Mouse (Mus musculus): ENCODE results near the gene Setx.
"Not testable (repeated sequence)": the region's sequence is repeated elsewhere in the genome, so short reads cannot be mapped to it uniquely, and the experiment has no call there.

Gene Setx

GRCm38 (mm10) chr2:29123907-29124569, at the start of gene Setx:
Setx (plus strand) TSS chr2:29124181.
- no peak for DNase-seq (ENCODE audit: low spot score)

GRCm38 (mm10) chr2:29074676-29075075, 49.3 kb upstream of the Setx start:
- no peak for DNase-seq (ENCODE audit: low spot score)

- no peak for DNase-seq (ENCODE audit: low spot score)
These were observed 48.5 kb upstream of the Setx start for GRCm38 (mm10) chr2:29075331-29076070.

- DNase-seq (ENCODE audit: low spot score): no peak
These were observed 47.8 kb upstream of the Setx start for GRCm38 (mm10) chr2:29076226-29076625.

GRCm38 (mm10) chr2:29081965-29082364, 42.0 kb upstream of the Setx start:
- DNase-seq (ENCODE audit: low spot score): no peak

- DNase-seq (ENCODE audit: low spot score): no peak
These were observed 38.0 kb upstream of the Setx start for GRCm38 (mm10) chr2:29086026-29086425.

GRCm38 (mm10) chr2:29089276-29089675, 34.7 kb upstream of the Setx start:
- not testable (repeated sequence) for DNase-seq (ENCODE audit: low spot score)

GRCm38 (mm10) chr2:29095674-29096073, 28.3 kb upstream of the Setx start:
- DNase-seq (ENCODE audit: low spot score): no peak

- no peak for DNase-seq (ENCODE audit: low spot score)
These were observed 27.2 kb upstream of the Setx start for GRCm38 (mm10) chr2:29096751-29097150.

- no peak for DNase-seq (ENCODE audit: low spot score)
These were observed 26.5 kb upstream of the Setx start for GRCm38 (mm10) chr2:29097465-29097864.

GRCm38 (mm10) chr2:29097955-29098354, 26.0 kb upstream of the Setx start:
- not testable (repeated sequence) for DNase-seq (ENCODE audit: low spot score)

GRCm38 (mm10) chr2:29098786-29099185, 25.2 kb upstream of the Setx start:
- DNase-seq (ENCODE audit: low spot score): no peak

- DNase-seq (ENCODE audit: low spot score): no peak
These were observed 24.3 kb upstream of the Setx start for GRCm38 (mm10) chr2:29099646-29100045.

GRCm38 (mm10) chr2:29100822-29101534, 23.0 kb upstream of the Setx start:
- no peak for DNase-seq (ENCODE audit: low spot score)

GRCm38 (mm10) chr2:29102416-29103377, 21.3 kb upstream of the Setx start:
- not testable (repeated sequence) for DNase-seq (ENCODE audit: low spot score)

- no peak for DNase-seq (ENCODE audit: low spot score)
These were observed 3.0 kb upstream of the Setx start for GRCm38 (mm10) chr2:29120969-29121368.

- DNase-seq (ENCODE audit: low spot score): no peak
These were observed 1.5 kb upstream of the Setx start for GRCm38 (mm10) chr2:29122446-29122845.

GRCm38 (mm10) chr2:29124571-29124935, 572 bp downstream of the Setx start:
- no peak for DNase-seq (ENCODE audit: low spot score)

GRCm38 (mm10) chr2:29124936-29125701, 1.1 kb downstream of the Setx start:
- peak; percentile 99 for DNase-seq (ENCODE audit: low spot score)

GRCm38 (mm10) chr2:29130118-29130899, 6.3 kb downstream of the Setx start:
- DNase-seq (ENCODE audit: low spot score): no peak

All from urinary bladder, postnatal 25 days (tissue).